In the genomic region with DNA sequence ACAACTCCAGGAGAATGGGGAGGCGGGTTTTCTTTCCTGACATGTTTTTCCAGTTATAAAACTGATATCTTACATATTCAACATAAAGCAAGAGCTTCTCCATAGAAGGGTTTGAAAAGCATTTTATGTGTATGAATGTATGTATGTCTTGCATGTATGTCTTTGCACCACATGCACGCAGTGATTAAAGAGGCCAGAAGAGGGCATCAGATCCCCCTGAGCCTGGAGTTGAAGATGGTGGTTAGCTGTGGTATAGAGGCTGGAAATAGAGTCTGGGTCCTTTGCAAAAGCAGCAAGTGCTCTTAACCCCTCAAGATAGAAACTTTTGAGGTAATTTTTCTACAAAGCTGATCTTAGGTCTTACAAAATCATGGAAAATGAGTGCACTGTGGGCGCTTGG, we compare ENCODE assay signal across 9 mouse cellular contexts. TPM values are rescaled to one million over a fixed set of nuclear protein-coding genes. Genes with fewer than 3 reads are reported as not detected.
A peak's percentile ranks its signal among the peaks of the same experiment; 100 is the strongest.
DNase-seq lines count a peak whose midpoint lies in the region; ATAC-seq and TF ChIP-seq lines count a peak whose summit lies in the region.
"Had no signal": no experiment of that assay in that cellular context is flagged by ENCODE, and none has a peak within 500 bp of the region (broad histone marks: within the 10 kb centered on the region; RNA-seq: fewer than 3 reads in every experiment).

No protein-coding gene starts in this region.

- H3K36me3 ChIP-seq in heart, embryonic 11.5 days (ENCODE audit: control insufficient read depth, insufficient read depth, low read length), result peaks cover 9% of the 10 kb centered on the region; the same call in 1 of the 2 replicates

- no peak overlapping the region for H3K4me2 ChIP-seq in heart, embryonic 11.5 days

- no peak overlapping the region for H3K27ac ChIP-seq in embryonic fibroblast, embryonic 13.5 days (ENCODE audit: insufficient read depth, low read length)
- H3K27ac ChIP-seq in heart, embryonic 11.5 days (ENCODE audit: low read depth, low read length), result no peak overlapping the region

- no peak overlapping the region for H3K4me3 ChIP-seq in lung, adult 2 months (replicated peaks; ENCODE audit: extremely low read depth, low read depth, low read length)
- no peak overlapping the region for H3K4me3 ChIP-seq in embryonic fibroblast, embryonic 13.5 days (ENCODE audit: insufficient read depth, low read length)
- H3K4me3 ChIP-seq in heart, embryonic 11.5 days (ENCODE audit: low read depth, low read length), result no peak overlapping the region

- no peak for TF ChIP-seq POLR2A in lung, adult 2 months (IDR thresholded peaks at IDR 0.05; ENCODE audit: borderline replicate concordance, extremely low read depth, low read depth, low read length)
- TF ChIP-seq POLR2A in embryonic fibroblast, embryonic 13.5 days (IDR thresholded peaks at IDR 0.05; ENCODE audit: low read depth, low read length), result no peak

- ATAC-seq in heart, embryonic 11.5 days (replicated peaks; ENCODE audit: insufficient number of reproducible peaks, low FRiP score, low TSS enrichment), result no peak

- peak; percentile 32 for DNase-seq in cerebellum, adult 18-20 months
- DNase-seq in cerebellum, adult 11-12 months, result no peak
- DNase-seq in lung, adult 2 months, result no peak
- DNase-seq in lung, adult 18-20 months, result no peak
- DNase-seq in thymus, postnatal 0 days (ENCODE audit: low spot score), result peak; percentile 52
- DNase-seq in right cerebral cortex, adult 2 months (ENCODE audit: low spot score in 2 of 2), result no peak
- DNase-seq: left cerebral cortex, postnatal 4 days had no signal

- 83% methylated on average over 3 of the region's 3 CpGs for WGBS in lung, adult 2 months
- 59% methylated on average over 3 of the region's 3 CpGs for WGBS in heart, embryonic 11.5 days (ENCODE audit: insufficient replicate concordance)

- H3K27me3 ChIP-seq in heart, embryonic 11.5 days (ENCODE audit: control insufficient read depth, insufficient read depth, low read length), result no peaks in the 10 kb centered on the region

- no peaks in the 10 kb centered on the region for H3K9me3 ChIP-seq in heart, embryonic 11.5 days (replicated peaks; ENCODE audit: control insufficient read depth, low read length)

- H3K4me1 ChIP-seq in lung, adult 2 months (ENCODE audit: control insufficient read depth, insufficient read depth, low read length), result no peaks in the 10 kb centered on the region; the same call in 1 of the 2 replicates
- no peaks in the 10 kb centered on the region for H3K4me1 ChIP-seq in embryonic fibroblast, embryonic 13.5 days (ENCODE audit: control insufficient read depth, insufficient read depth, low read length)
- no peaks in the 10 kb centered on the region for H3K4me1 ChIP-seq in heart, embryonic 11.5 days (ENCODE audit: control insufficient read depth, insufficient read depth, low read length)

- H3K9ac ChIP-seq in heart, embryonic 11.5 days (ENCODE audit: low read depth, low read length), result no peak overlapping the region

- peak; percentile 43 for TF ChIP-seq CTCF in lung, adult 2 months (IDR thresholded peaks at IDR 0.05; ENCODE audit: insufficient read depth, low read length)
- 0 out of 2 replicates have a peak, but pooled peaks have one; percentile 7 for TF ChIP-seq CTCF in embryonic fibroblast, embryonic 13.5 days (IDR thresholded peaks at IDR 0.05; ENCODE audit: borderline replicate concordance, insufficient read depth, low read length)

RNA-seq across cellular contexts. Expression of a gene that starts 7.4 kb away (rescaled TPM):
- polyA plus RNA-seq in lung, adult 2 months (2012; rRNA removed), result 57.2 and 68.1 TPM in 2 replicates
- 21.9 and 22.2 TPM in 2 replicates for polyA plus RNA-seq in embryonic fibroblast, embryonic 13.5 days (2011; ENCODE audit: insufficient read length, low read depth, missing spikeins)
- polyA plus RNA-seq in thymus, postnatal 0 days (2015; fragmentation: Nextera tagmentation; extraction: Ambion mirVana), result 33.7 and 38.9 TPM in 2 replicates
- 19.1 and 24.0 TPM in 2 replicates for polyA plus RNA-seq in heart, embryonic 11.5 days (2014; fragmentation: Nextera tagmentation; extraction: Ambion mirVana)

RNA-seq across cellular contexts. Expression of a gene that starts 16.7 kb away (rescaled TPM):
- 0.40 TPM in 1 of 2 replicates, not detected in the other for polyA plus RNA-seq in lung, adult 2 months (2012; rRNA removed)
- polyA plus RNA-seq in embryonic fibroblast, embryonic 13.5 days (2011; ENCODE audit: insufficient read length, low read depth, missing spikeins), result not detected in 2 replicates
- polyA plus RNA-seq in thymus, postnatal 0 days (2015; fragmentation: Nextera tagmentation; extraction: Ambion mirVana), result 1.6 and 1.9 TPM in 2 replicates
- polyA plus RNA-seq in heart, embryonic 11.5 days (2014; fragmentation: Nextera tagmentation; extraction: Ambion mirVana), result 0.08 and 0.21 TPM in 2 replicates

Comparison
In these comparisons a context has a peak if more than half of its experiments do, and no peak if none do; other contexts are left out.
1. DNase-seq: peak in cerebellum, adult 18-20 months (2 of 2) and thymus, postnatal 0 days (single experiment); none in cerebellum, adult 11-12 months (single experiment), lung, adult 2 months (single experiment), lung, adult 18-20 months (0 of 2) and right cerebral cortex, adult 2 months (0 of 2).